Mouse (Mus musculus): ENCODE measurements around the gene Traf2. TPM values are rescaled to one million over a fixed set of nuclear protein-coding genes. Genes with fewer than 3 reads are reported as not detected.

Gene Traf2
- total RNA-seq, 2 experiments from 2014 or later: 7.5 to 8.6 TPM

DNA sequence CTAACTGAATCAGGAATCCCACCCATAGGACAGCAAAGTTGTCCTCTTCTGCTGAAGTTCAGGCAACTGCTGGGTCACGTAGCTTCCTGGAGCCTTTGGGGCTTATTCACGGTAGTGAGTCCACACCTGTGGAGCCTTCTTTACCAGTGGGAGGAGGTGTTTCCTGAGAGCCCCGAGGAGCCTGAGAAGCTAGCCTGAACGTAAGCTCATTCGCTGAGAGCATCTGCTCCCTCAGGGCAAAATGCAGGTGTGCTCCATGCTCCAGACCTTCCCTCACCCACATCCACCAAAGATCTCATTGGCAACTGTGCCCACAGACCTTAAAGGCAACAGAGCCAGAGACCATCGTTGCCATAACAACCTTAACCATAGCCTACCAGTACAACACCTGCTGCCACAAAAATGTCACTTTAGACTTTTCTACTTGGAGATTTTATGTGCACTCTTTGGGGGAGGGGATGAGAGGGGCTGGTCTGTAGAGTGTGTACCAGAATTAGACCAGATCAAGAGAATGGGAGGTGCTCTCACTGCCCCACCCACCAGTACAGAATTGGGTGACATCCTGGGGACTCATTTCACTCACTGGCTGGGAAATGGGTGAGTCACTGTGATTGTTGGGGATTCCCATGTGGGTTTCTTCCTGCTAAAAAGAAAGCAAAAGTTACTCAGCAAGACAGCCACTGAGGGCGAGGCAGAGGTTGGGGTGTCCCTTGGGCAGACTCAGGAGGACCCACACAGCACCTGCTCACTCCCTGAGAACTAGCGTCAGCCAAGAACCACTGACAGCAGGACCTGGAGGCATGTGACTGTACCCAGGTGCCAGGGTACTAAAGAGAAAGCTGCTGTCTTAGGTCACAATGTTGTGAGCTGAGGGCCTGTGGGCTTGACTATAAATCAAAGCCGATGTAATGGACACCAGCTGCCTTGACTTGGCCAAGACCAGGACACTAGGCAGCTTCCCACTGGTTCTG is 2.6 kb upstream of the Traf2 start:
- intact Hi-C loops (cut with DNase I): no loop called here
- DNase-seq: no peak

DNA sequence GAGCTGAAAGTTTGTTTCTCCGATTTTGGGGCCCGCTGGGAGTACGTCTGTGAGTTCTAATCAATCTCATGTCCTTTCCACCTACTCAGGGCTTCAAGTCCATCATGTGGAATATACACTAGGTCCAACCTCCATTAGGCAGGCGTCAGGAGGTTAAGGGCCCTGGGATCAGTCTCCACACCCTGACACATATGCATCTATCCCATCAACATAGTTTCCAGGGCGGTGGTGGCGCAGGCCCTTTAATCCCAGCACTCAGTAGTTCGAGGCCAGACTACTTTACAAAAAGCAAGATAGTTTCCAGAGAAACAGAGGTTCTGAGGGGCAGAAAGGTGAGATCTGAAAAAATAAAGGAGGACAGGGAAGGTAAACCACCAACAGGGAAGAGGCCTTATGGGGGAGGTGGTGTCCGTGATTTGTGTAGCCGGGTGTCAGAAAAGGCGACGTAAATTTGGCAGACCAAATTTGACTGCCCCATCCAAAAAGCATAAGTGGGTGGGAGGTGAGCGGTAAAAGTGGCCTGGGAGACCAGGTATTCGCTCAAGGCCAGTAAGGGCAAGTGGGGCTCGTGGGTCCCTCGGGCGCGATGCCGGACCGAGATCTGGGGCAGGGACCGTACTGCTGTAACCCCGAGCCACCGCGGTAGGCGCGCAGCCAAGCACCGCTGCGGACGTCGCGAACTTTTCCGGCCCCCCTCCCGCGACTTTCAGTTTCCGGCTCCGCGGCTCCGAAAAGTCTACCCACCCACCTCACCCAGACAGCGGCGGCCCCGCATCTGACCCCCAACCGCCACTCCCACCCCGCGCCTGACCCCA is 537 bp downstream of the Traf2 start:
- DNase-seq: no peak
- intact Hi-C loops (cut with DNase I): no loop called here

DNA sequence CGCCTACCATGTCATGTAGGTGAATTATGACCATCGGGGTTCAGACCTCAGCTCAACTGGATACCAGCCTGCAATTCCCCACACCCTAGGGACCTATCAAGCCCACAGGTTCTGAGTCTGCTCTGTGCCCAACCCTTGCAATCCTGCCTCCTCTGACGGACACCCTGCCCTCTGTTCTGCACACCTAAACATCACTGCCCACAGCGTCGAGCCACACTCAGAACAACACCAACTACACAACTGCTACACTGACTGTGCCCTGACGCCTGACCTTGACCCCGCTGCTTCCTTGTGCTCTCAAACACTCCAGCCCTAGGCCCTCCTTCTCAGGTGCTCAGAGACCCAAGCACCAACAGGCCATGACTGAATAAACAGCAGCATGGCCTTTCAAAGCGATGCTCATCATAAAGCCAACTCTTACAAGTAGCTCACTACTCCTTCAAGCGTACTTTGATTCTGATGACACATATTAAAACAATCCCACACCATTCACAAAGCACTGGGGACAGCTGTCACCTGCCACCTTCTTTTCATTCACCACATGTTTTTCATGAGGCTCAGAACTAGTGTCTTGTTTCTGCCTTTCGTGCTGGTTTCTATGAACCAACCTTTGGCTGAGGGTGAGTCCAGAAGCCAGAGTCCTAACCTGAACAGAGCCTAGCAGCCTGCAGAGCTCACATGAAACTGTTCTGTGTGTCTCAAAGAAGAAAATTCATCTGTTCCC is 4.9 kb downstream of the Traf2 start:
- intact Hi-C loops (cut with DNase I): no loop called here
- DNase-seq: no peak

DNA sequence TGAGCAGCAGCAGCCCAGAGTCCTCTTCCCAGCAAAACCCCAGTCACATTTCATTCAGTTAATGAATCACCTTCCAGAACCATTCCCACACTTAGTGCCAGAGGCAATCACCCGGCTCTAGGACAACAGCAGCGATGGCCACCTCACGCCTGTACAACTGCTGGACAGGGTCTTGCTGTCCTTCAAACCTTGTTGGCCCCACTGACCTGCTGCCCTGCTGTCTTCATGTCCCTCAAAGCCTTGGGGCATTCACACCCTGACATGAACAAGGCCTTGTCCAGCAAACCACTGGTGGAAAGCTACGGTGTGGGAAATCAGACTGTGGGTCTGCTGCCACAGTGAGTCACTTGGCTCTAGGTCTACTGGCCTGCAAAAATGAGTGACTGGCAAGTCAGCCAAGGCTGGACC is 6.2 kb downstream of the Traf2 start:
- no peak for DNase-seq
- intact Hi-C loops (cut with DNase I): no loop called here

DNA sequence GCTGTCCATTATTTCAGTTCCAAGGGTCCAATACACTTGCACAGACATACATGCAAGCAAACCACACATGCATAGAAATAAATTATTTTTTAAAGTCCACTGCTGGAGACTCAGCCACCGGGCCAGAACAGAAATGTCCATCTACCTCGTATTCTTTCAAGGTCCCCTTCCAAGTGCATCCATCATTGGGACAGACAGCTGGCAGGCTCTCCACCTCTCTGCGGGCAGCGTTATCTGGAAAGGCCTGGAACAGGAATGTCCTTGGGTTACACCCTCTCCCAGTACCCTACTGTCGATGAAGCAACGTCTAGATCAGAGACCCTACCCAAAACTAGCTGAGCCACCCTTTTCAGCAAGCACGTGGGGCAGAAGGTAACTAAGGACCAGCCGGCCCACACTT is 10.2 kb downstream of the Traf2 start:
- intact Hi-C loops (cut with DNase I): no loop called here
- DNase-seq: no peak

DNA sequence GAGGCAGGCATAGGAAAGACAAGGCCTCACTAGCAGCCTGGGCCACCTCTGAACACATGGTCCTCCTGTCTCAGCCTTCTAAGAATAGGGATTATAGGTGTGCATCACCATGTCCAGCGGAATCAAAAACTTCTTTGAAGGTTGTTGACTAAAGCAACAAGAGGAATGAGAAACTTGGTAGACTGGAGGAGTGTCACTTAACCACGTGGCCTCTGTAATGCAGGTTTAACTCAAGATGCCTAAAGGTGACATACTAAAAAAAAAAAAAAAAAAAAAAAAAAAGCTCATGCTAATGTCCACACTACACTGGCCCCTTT is 11.9 kb downstream of the Traf2 start:
- DNase-seq: no peak
- intact Hi-C loops (cut with DNase I): no loop called here

DNA sequence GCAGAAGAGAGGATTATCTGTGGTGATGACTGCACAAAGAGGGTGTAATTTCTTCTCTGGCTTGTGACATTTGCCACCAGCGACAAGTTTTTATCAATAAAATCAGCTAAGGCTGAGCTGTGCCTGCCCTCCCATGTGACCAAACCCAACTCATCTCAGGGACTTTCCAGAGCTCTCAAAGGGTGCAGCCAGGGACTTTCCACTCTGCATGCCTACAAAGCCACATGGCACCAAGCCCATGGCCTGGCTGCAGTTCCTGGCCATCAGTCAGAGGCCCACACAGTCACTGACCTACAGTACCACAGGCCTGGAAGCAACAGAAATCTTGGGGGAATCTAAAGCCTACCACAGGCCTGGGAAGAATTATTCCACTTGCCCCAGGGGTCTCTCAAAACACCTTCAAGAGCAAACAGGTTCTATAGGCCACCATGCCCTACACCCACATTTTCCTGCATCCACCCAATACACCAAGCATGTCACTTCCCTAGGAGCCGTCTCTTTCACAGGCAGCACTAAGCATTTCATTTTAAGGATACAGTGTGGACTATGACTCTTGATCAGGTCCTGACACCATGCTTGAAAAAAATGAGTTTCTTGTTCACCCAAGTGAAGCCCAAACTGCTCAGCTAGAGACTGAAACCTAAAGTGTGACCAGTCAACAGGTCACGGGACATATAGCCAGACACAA is 12.4 kb downstream of the Traf2 start:
- peak; percentile 58 for DNase-seq
- intact Hi-C loops (cut with DNase I): no loop called here

DNA sequence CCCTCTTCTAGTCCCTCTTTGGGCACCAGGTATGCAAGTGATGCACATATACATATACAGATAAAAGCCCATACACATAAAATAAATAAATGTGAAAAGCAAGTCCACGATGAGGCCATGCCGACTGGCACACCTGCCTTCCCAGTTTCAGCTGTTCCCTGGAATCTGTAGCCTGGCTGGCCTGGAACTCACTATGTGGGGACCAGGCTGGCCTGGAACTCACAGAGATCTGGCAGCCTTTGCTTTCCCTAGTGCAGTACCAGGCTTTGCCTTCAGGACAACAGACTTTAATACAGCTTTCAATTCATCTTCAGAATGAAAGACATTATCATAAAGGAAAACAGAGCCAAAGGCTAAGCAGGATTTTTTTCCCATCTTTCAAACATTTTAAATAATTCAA is 13.0 kb downstream of the Traf2 start:
- intact Hi-C loops (cut with DNase I): no loop called here
- no peak for DNase-seq

DNA sequence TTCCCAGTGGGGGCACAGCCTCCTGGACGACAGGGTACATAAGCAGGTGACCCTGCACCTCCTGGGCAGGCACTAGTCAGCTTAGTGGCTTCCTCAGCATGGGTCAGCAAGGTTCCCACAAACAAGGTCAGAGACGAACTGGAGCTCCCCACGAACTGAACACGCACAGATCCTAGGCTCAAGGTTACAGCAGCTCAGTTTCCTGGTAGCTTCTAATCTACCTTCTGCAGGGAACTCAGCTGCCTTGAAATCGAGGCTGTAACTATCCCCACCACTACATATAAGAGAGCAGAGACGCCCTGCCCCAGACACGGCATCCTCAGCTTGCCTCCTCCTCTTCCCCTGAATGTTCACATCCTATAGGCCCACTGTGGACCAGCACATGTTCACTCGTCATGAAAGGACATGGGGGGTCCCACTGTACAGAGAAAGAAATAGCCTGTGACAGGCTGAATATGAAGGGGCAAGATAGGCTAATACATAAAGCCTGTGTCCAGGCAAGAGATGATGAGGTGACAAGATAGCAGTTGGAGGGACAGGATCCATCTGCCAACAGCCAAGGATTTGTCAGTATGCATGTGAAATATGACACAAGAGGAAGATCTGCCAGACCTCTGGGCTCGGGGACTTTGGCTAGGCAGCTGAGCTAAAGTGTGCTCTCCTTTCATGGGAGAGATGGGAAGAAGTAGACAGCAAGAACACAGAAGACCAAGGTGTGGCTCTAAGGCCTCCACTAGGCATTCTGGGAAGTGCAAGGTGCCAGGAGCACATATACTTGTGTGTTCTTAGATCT is 20.0 kb downstream of the Traf2 start:
- DNase-seq: no peak
- intact Hi-C loops (cut with DNase I): no loop called here

DNA sequence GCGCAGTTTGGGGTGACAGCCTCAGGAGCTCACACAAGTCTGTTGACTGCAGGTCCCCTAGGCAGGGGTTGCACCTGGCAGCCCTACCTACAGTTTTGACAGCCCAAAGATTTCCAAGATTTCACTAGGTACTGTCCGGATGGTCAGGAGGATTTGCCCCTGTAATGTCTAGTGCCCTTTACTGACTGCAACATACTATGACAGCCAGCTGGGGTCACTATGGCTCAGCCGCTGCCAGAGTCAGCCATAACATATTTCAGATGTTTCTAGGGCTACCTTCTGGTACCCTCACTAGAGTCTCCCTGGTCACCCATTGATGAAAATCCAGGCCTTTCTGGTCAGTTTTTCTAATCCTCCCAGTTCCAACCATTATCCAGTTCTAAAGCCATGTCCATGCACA is 36.8 kb downstream of the Traf2 start:
- DNase-seq: no peak
- intact Hi-C loops (cut with DNase I): no loop called here

DNA sequence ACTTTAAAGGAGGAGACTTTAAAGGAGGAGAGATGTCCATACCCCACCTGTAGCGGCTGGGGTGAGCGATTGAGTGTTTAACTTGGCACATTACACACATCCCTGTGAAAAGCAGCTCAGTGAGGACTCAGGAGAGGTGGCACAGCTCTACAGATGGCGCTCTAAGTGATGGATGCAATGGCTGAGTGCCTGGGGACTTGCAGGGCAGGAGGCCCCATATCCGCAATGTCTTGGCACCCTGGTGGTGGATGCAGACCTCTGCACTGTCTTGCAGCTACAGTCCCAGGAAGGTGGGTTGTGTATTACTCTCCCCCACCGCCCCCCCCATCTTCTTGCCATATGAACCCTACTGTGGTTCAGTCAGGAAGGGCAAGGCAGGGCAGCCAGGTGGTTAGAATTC is 39.8 kb downstream of the Traf2 start:
- intact Hi-C loops (cut with DNase I): no loop called here
- no peak for DNase-seq

DNA sequence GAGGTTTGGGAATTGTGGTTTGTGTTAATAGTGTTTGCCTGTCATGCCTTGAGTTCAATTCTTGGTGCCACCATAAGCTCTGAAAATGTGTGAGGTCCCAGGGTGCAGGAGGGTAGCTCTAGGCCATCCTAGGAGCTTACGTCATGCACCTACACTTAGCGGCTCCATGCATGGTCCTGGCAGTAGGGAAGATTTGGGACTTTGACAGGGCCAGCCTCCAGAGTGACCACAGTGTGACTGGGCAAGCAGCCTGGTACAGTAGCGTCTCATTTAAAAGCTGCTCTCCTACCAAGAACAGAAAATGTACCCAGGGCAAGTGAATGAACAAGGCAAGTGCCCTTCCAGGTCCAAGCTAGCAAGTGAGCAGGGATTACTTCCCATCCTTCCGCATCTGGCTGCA is 40.9 kb downstream of the Traf2 start:
- no peak for DNase-seq
- intact Hi-C loops (cut with DNase I): no loop called here

DNA sequence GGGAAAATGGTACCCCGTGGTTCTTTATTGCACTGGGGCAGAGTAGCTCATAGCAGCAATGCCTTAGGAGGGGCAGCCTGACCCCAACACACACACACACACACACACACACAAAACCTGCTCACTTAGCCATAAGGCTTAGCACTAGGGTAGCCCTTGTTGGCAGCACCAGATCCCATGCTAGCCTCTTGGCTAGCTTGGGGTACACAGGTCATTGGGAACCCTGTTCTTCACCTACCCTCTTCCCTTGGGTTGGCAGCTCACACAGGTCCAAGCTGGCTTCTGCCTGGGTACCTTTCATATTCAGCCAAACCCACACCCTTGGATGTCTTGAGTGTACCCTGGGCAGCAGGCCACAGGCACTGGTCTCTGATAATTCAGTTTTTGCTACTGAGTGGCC is 41.7 kb downstream of the Traf2 start:
- intact Hi-C loops (cut with DNase I): no loop called here
- no peak for DNase-seq

DNA sequence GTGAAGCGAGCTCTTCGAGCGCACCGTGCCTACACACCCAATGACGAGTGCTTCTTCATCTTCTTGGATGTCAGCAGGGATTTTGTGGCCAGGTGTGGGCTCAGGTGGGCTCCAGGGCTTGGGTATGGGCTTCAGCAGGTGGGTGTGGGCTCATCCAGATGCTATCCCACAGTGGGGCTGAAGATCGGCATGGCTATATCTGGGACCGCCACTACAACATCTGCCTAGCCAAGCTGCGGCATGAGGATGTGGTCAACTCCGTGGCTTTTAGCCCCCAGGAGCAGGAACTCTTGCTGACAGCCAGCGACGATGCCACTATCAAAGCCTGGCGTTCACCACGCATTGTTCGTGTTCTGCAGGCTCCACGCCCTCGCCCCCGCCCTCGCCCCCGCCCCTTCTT is 42.2 kb downstream of the Traf2 start:
- DNase-seq: no peak
- intact Hi-C loops (cut with DNase I): no loop called here

DNA sequence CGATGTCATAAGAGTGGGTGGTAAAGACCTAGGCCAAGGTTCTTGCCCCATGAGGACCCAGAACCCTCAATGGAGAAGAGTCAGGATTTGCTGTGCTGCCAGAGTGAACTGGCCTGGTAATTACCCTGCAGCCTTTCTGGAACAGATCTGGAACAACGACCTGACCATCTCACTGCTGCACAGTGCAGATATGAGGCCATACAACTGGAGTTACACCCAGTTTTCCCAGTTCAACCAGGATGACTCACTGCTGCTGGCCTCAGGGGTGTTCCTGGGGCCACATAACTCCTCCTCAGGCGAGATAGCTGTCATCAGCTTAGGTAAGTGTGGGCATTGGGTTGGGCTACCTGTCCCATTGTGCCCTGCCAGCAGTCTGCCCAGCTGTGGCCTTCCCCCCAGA is 44.0 kb downstream of the Traf2 start:
- DNase-seq: no peak
- intact Hi-C loops (cut with DNase I): no loop called here

DNA sequence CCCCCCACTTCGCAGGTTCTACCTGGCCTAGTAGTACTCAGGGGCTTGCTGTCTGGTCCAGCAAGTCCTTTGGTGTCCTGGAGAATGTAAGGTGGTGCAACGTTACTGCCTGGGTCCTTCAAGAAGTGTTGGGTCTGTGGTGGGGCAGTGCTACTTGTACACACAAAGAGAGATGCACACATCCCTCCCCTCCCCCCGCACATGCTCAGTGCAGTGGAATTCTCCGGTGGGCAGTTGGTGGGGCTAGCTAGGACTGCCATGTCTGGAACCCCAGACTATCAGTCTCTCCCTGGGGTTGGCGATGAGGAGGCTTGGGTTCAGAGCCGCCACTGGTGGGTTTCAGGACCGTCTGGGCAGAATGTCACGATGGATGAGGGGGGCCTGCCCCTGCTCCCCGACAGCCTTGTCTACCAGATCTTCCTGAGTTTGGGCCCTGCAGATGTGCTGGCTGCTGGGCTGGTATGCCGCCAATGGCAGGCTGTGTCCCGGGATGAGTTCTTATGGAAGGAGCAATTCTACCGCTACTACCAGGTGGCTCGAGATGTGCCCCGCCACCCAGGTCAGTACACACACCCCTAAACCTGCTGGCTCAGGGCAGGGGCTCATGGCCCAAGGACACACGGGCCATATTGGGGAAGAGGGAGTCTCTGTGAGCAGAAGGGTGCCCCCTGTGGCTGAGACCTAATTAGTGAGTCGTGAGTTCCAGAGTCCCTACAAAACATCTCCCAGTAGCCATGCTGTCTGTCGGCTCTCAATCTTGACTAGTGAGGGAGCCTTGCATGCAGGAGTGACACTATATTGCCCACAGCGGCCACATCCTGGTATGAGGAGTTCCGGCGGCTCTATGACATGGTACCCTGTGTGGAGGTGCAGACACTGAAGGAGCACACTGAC is 44.9 kb downstream of the Traf2 start, which contains the start of gene C8g:
Gene C8g (minus strand): TSS at position 127 of the 894 bp plus-strand sequence.
- no peak for DNase-seq
- intact Hi-C loops (cut with DNase I): no loop called here

DNA sequence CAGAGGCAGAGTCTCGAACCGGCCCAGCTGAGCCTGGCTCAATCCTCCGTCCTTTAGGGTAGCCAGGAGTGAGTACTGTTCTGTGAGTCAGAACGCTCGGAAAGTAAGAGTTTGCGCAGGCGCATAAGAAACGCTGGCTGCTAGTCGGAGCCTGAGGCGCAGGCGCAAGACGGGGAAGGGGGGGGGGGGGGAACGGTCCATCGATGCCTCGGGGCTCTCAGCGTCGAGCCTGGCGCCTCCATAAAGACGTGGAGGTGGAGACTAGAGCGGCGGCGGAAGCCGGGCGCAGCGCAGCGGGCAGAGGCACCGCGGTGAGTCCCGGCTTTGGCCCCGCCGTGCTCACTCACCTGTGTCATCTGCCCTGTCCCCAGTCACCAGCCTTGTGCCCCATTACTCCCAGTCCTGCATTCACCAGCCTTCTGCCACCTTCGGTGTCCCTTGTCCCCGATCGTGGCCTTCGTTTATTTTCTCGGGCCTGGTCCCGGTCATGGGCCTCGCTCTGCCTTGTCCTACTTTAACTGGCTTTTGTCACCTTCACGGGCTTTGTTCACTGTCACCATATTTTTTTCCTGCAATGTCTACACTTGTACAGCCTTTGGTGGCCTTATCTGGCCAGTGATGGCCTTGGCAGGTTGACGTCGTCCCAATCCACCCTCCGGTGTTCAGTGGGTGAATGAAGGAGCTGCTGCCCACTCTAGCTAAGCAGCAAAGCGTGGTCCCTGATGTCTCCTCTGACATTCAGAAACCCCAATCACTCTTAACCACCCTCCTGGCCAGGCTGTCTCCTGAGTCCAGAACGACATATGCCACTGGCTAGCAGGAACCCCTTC is 45.9 kb downstream of the Traf2 start, which contains the start of gene Fbxw5:
Gene Fbxw5 (plus strand): TSS at position 175 of the 830 bp plus-strand sequence.
- peak; percentile 89 for DNase-seq
- intact Hi-C loops (cut with DNase I): no loop called here

DNA sequence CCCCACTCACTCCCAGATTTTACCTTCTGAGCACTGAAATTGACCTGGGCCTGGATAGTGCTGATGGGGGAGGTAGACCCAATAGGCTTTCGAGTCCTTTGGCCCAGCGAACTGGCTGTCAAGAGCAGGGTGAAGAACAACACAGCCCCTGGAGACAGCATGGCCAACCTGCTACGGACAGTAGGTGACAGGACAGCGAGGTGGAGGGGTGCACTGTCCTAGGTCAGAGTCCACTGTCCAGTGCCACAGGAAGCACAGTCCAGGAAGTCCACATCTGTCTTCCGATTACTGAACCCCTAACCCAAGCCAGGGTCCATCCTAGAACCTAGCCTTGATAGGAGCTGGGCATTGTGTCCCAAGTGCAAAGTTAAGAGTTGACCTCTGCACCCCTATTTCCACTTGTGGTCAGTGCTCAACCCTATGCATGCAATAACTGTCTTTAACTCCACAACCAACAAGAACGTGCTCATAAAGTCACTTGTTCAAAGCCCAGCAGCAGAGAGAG is 46.6 kb downstream of the Traf2 start:
- DNase-seq: no peak
- intact Hi-C loops (cut with DNase I): no loop called here
